Comparison of ENCODE assay signal across 8 mouse cellular contexts in genomic region chr4:133885991-133886501, GRCm38 (mm10). TPM values are rescaled to one million over a fixed set of nuclear protein-coding genes. Genes with fewer than 3 reads are reported as not detected.
DNase-seq lines count a peak whose midpoint lies in the region; ATAC-seq and TF ChIP-seq lines count a peak whose summit lies in the region.

No protein-coding gene starts in this region.

- no peak for TF ChIP-seq CTCF in left cerebral cortex, adult 2 months (IDR thresholded peaks at IDR 0.05)

- no peaks in the 10 kb centered on the region for H3K27me3 ChIP-seq in embryonic facial prominence, embryonic 15.5 days
- peaks cover 11% of the 10 kb centered on the region for H3K27me3 ChIP-seq in midbrain, embryonic 13.5 days

- H3K4me2 ChIP-seq in embryonic facial prominence, embryonic 15.5 days (replicated peaks) = peak overlapping the region; percentile 94
- H3K4me2 ChIP-seq in midbrain, embryonic 13.5 days (replicated peaks) = peak overlapping the region; percentile 94

- peak; percentile 41 for DNase-seq in urinary bladder, postnatal 14 days (ENCODE audit: low spot score)
- DNase-seq in urinary bladder, adult 18-20 months (ENCODE audit: low spot score in 2 of 2) = no peak
- DNase-seq in kidney, postnatal 14 days = peak; percentile 40
- DNase-seq in embryo, embryonic 11 days = no peak
- DNase-seq in left cerebral cortex, adult 2 months (ENCODE audit: extremely low spot score in 1 of 2, low spot score in 2 of 2) = no peak

- 15% methylated on average over 10 of the region's 10 CpGs for WGBS in embryonic facial prominence, embryonic 15.5 days
- 18% methylated on average over 10 of the region's 10 CpGs for WGBS in midbrain, embryonic 13.5 days

- ATAC-seq in embryonic facial prominence, embryonic 15.5 days (ENCODE audit: insufficient number of reproducible peaks, low FRiP score, low TSS enrichment, low read depth) = peak; percentile 39
- no peak for ATAC-seq in midbrain, embryonic 13.5 days
- no peak for ATAC-seq in megakaryocyte progenitor cell, adult 5-6 weeks (replicated peaks; ENCODE audit: poor library complexity)

- peak overlapping the region; percentile 71 for H3K4me3 ChIP-seq in embryonic facial prominence, embryonic 15.5 days (replicated peaks)
- H3K4me3 ChIP-seq in midbrain, embryonic 13.5 days (replicated peaks) = peak overlapping the region; percentile 9; the same call in 1 of the 2 replicates
- H3K4me3 ChIP-seq in left cerebral cortex, adult 2 months = no peak overlapping the region

- H3K9me3 ChIP-seq in embryonic facial prominence, embryonic 15.5 days (replicated peaks) = no peaks in the 10 kb centered on the region
- no peaks in the 10 kb centered on the region for H3K9me3 ChIP-seq in midbrain, embryonic 13.5 days

- no peaks in the 10 kb centered on the region for H3K36me3 ChIP-seq in embryonic facial prominence, embryonic 15.5 days
- no peaks in the 10 kb centered on the region for H3K36me3 ChIP-seq in midbrain, embryonic 13.5 days

- H3K4me1 ChIP-seq in embryonic facial prominence, embryonic 15.5 days = peaks cover 28% of the 10 kb centered on the region
- H3K4me1 ChIP-seq in midbrain, embryonic 13.5 days (replicated peaks) = peaks cover 16% of the 10 kb centered on the region

- H3K27ac ChIP-seq in embryonic facial prominence, embryonic 15.5 days (replicated peaks) = peak overlapping the region; percentile 91
- H3K27ac ChIP-seq in midbrain, embryonic 13.5 days = peak overlapping the region; percentile 19; the same call in 1 of the 2 replicates
- no peak overlapping the region for H3K27ac ChIP-seq in left cerebral cortex, adult 2 months

- intact Hi-C loops in left cerebral cortex, adult 2 months (cut with DNase I) = no loop called here

- H3K9ac ChIP-seq in embryonic facial prominence, embryonic 15.5 days = no peak overlapping the region
- H3K9ac ChIP-seq in midbrain, embryonic 13.5 days (replicated peaks) = 0 out of 2 replicates have a peak overlapping the region, but pooled peaks have one; percentile 19

RNA-seq across cellular contexts. Expression of gene Rps6ka1, which starts 1.6 kb away (rescaled TPM):
- 37.3 and 38.5 TPM in 2 replicates for polyA plus RNA-seq in embryonic facial prominence, embryonic 15.5 days (2015; fragmentation: Nextera tagmentation; extraction: Ambion mirVana)
- 19.0 and 19.2 TPM in 2 replicates for polyA plus RNA-seq in midbrain, embryonic 13.5 days (2015; fragmentation: Nextera tagmentation; extraction: Ambion mirVana)
- total RNA-seq in megakaryocyte progenitor cell, adult 5-6 weeks (2015) = 96.7 and 112 TPM in 2 replicates
- total RNA-seq in megakaryocyte progenitor cell, adult 5-6 weeks (2017) = 126 and 160 TPM in 2 replicates
- total RNA-seq in left cerebral cortex, adult 2 months (2021) = 10 to 100 TPM; 11.8 to 12.6 TPM

Comparison
In these comparisons a context has a peak if more than half of its experiments do, and no peak if none do; other contexts are left out.
1. DNase-seq: peak in urinary bladder, postnatal 14 days (single experiment) and kidney, postnatal 14 days (single experiment); none in urinary bladder, adult 18-20 months (0 of 2), embryo, embryonic 11 days (single experiment) and left cerebral cortex, adult 2 months (0 of 2).
2. RNA of gene Rps6ka1, which starts 1.6 kb away (total RNA-seq): 96.7 to 160 TPM in megakaryocyte progenitor cell, adult 5-6 weeks; 11.8 to 12.6 TPM in left cerebral cortex, adult 2 months; every median in the first group is over 4 times any median in the second.